Mouse (Mus musculus) small intestine, adult 2 months (tissue): ENCODE measurements at regions not wholly inside any gene's neighbourhood (a gene's known extent, or its start where the extent isn't known, plus 50 kb on each side); places are given as distances from the start of the nearest gene placed in this dataset.
"Not testable (repeated sequence)": the region's sequence is repeated elsewhere in the genome, so short reads cannot be mapped to it uniquely, and the experiment has no call there.

Experiments used
- H3K27ac ChIP-seq: fragments of 200-500 bp; 2 replicates; pipeline ENCODE4 v1.5.1; 2012; ENCODE audit warnings: low read depth, low read length, control low read depth, inconsistent platforms; ENCODE audit not compliant: insufficient read depth
- H3K27me3 ChIP-seq: fragments of 200-500 bp; 2 replicates; pipeline ENCODE4 v1.6.1; 2012; ENCODE audit warnings: mild to moderate bottlenecking, moderate library complexity, low read length, inconsistent platforms; ENCODE audit not compliant: control insufficient read depth, insufficient read depth
- H3K36me3 ChIP-seq: fragments of 200-500 bp; 2 replicates; pipeline ENCODE4 v1.6.1; 2012; ENCODE audit warnings: mild to moderate bottlenecking, low read length, control low read depth, inconsistent platforms; ENCODE audit not compliant: control insufficient read depth, insufficient read depth
- H3K4me1 ChIP-seq: fragments of 200-500 bp; 2 replicates; pipeline ENCODE4 v1.6.1; 2012; ENCODE audit warnings: low read length, inconsistent platforms, mixed read lengths; ENCODE audit not compliant: control insufficient read depth, insufficient read depth, insufficient read length
- H3K4me3 ChIP-seq: fragments of 200-500 bp; 2 replicates; pipeline ENCODE4 v1.5.1; 2012; ENCODE audit warnings: low read depth, mild to moderate bottlenecking, control low read depth, inconsistent platforms, low read length, moderate library complexity
- CTCF ChIP-seq: fragments of 200-500 bp; IDR thresholded peaks from 2 replicates; pipeline ENCODE4 v1.5.1; 2012; ENCODE audit warnings: low read depth, mild to moderate bottlenecking, control low read depth, inconsistent platforms, low read length, moderate library complexity, mixed read lengths; ENCODE audit not compliant: insufficient replicate concordance, insufficient read length; ENCODE audit errors: extremely low read depth
- POLR2A ChIP-seq: fragments of 200-500 bp; IDR thresholded peaks from 2 replicates; pipeline ENCODE4 v1.6.1; 2012; ENCODE audit warnings: low read depth, mild to moderate bottlenecking, control low read depth, inconsistent platforms, low read length, moderate library complexity
- WGBS: fragments of 180-500 bp; shearing (Covaris S2); methylation state at CpG from one replicate; pipeline ENCODE4 v1.1.7; 2018; 5-methylcytosine and 5-hydroxymethylcytosine counted together

DNA sequence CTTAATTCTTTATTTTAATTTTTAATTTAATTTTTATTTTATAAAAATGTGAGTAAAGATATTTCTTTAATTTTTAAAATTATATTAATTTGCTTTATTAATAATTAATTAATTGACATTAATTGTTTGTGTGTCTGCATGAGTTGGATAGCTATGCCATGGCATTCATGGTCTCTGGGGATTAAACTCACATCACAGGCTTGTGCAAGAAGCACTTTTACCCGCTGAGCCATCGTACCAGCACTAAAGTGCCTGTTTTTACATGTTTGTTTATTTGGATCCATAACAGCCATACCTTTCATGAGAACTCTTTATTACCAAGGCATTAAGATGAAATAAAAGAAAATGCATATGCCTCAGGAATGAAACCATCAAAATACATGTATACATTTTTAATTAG, 453.7 kb upstream of the Arid1b start:
- 92% methylated on average over 2 of the region's 2 CpGs for WGBS

DNA sequence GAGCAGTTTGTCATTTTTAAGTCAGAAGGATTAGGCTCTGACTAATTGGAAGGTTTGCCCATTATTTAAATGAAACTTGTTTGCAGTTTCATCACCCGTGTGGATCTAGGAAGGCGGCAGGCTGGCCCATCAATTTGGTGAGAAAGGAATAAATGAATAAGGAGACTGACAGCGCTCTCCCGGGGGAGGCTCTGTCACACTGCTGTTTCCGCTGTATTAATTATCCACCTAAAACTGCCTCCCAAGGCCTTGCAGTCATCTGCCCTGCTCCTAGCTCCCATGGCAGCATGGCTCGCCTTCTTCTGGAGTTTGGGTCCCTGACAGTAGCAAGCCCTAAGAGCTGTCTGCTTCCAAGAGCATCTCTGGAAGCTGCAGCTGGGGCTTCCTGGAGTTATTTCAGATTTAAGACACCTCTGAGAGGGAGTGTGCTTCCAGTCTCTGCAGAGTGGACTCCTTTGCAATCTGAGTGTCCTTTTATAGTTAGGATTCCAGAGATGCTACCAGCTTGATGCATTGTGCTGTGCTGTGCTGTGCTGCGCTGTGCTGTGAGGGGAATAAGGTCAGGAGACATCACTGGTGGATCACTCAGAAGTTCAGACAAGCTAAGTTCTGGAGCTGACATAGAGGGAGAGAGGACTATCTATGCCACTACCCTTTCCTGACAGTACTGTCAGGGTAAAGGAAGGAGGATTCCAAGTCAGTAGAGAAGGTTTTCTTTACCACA, 452.9 kb upstream of the Arid1b start:
- no peaks in the 10 kb centered on the region for H3K27me3 ChIP-seq
- no peak for TF ChIP-seq POLR2A
- TF ChIP-seq CTCF = no peak

More for the DNA sequence above, 453.7 kb upstream of the Arid1b start:
- H3K4me1 ChIP-seq = no peaks in the 10 kb centered on the region
- no peak overlapping the region for H3K27ac ChIP-seq
- H3K4me3 ChIP-seq = no peak overlapping the region
- no peaks in the 10 kb centered on the region for H3K27me3 ChIP-seq
- no peaks in the 10 kb centered on the region for H3K36me3 ChIP-seq
- no peak for TF ChIP-seq CTCF
- no peak for TF ChIP-seq POLR2A

DNA sequence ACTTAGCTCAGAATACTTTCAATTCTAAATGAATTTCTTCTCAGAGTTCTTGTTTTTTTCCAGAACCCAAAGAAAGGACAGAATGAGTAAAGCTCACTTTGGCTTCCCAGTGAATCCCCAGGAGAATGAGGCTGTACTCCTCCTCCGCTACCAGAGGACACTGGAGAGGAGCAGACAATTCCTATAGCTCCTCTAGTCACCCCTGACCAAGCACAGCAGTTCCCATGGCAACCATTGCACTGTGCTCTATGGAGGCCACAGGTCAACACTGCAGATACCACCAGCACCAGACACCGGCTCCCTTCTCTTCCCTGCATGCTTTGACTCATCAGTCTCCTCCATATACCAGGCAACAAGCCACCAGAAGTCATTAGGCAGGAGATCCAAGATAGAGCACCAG, 447.6 kb upstream of the Arid1b start:
- Histone ChIP-seq H3K27ac (no peak overlapping the region), H3K27me3 (no peaks in the 10 kb centered on the region), H3K4me1 (no peaks in the 10 kb centered on the region), H3K4me3 (no peak overlapping the region), H3K36me3 (no peaks in the 10 kb centered on the region)
- TF ChIP-seq POLR2A (no peak), CTCF (no peak)
- WGBS = 50% methylated on average over 2 of the region's 2 CpGs

More for the DNA sequence above, 452.9 kb upstream of the Arid1b start:
- 62% methylated on average over 7 of the region's 7 CpGs for WGBS
- Histone ChIP-seq H3K36me3 (no peaks in the 10 kb centered on the region), H3K4me3 (no peak overlapping the region), H3K4me1 (no peaks in the 10 kb centered on the region), H3K27ac (no peak overlapping the region)

DNA sequence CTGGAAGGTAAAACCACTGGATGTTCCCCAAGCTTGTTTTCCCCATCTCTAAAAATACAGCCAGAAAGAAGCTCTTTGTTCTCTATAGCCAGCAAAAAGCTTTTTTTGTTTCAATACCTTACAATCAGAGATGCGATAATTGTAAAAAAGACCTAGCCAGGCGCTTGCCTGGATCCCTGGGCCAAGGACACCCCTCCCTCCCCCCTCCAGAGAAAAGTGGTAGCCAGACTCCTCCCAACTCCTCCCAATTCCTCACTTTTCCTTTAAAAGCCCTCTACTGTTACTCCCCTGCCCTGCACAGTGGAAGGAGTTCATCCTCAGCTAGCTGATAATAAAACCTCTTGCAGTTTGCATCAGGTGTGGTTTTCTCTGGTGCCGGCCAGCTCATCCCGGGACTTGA, 441.1 kb upstream of the Arid1b start:
- H3K4me3 ChIP-seq, H3K4me1 ChIP-seq, H3K27ac ChIP-seq, H3K36me3 ChIP-seq, H3K27me3 ChIP-seq: not testable (repeated sequence)
- WGBS = 87% methylated on average over 4 of the region's 4 CpGs

DNA sequence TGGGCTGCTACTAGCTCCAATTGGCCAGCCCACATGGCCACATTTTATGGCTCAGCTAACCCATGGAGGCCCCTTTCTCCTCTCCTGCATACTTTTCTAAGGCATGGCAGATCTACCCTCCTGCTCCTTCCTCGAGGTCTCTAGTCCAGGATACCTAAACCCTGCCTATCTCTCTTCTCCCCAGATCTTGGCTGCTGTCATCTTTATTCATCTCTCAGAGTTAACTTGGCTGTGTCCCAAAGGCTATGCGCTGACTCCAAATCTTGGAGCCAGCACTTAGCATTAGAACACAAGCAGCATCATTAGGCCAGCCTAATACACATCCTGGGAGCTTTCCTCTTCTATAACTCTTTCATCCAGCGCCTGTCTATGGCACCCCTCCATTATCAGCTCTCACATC, 430.5 kb upstream of the Arid1b start:
- H3K4me1 ChIP-seq = no peaks in the 10 kb centered on the region
- H3K27me3 ChIP-seq = no peaks in the 10 kb centered on the region
- TF ChIP-seq CTCF = no peak
- TF ChIP-seq POLR2A = no peak
- H3K27ac ChIP-seq = no peak overlapping the region
- no peak overlapping the region for H3K4me3 ChIP-seq
- H3K36me3 ChIP-seq = no peaks in the 10 kb centered on the region
- 63% methylated on average over 3 of the region's 3 CpGs for WGBS

DNA sequence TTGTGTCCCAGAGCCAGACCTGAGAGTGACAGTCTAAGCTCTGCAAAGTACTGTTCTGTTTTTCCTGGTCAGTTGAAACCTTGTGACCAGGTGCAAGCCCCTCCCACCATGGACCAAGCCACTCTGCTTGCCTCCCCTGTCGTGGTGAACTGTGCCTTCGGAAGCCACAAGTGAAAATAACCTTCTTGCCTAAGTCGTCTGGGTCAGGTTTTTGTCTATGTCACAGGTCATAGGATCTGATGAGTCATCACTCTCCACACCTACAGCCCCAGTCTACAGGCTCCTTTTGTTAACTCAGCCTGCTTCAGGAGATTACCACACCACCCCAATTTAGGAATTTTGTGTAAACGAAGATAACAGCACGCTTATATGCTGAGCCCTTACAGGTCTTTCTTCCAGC, 417.2 kb upstream of the Arid1b start:
- Histone ChIP-seq H3K4me3 (no peak overlapping the region), H3K27ac (no peak overlapping the region), H3K27me3 (no peaks in the 10 kb centered on the region), H3K4me1 (0 out of 2 replicates have a peak, but pooled peaks cover 2% of the 10 kb centered on the region), H3K36me3 (no peaks in the 10 kb centered on the region)
- TF ChIP-seq CTCF (no peak), POLR2A (no peak)
- 35% methylated on average over 5 of the region's 5 CpGs for WGBS

DNA sequence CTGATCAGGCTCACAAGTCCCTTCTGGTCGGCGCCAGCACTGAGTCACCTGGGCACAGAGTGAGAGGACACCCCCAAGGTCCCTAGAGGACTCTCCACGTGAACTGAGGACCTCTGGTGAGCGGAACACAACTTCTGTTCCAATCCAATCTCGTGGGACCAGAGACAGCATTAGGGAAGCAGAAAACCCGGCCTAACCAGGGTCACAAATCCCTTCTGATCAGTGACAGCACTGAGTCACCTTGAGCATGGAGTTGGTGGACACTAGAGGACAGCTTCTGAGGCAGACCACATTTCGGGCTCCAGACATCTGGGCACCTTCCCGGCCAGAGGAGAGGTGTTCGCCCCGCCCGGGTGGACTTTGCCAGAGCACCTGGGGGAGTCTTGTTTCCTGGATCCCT, 412.3 kb upstream of the Arid1b start:
- Histone ChIP-seq H3K27me3 (no peaks in the 10 kb centered on the region), H3K36me3 (no peaks in the 10 kb centered on the region), H3K27ac (no peak overlapping the region), H3K4me1 (0 out of 2 replicates have a peak, but pooled peaks cover 2% of the 10 kb centered on the region), H3K4me3 (no peak overlapping the region)
- WGBS = 76% methylated on average over 11 of the region's 11 CpGs
- TF ChIP-seq CTCF (no peak), POLR2A (no peak)

DNA sequence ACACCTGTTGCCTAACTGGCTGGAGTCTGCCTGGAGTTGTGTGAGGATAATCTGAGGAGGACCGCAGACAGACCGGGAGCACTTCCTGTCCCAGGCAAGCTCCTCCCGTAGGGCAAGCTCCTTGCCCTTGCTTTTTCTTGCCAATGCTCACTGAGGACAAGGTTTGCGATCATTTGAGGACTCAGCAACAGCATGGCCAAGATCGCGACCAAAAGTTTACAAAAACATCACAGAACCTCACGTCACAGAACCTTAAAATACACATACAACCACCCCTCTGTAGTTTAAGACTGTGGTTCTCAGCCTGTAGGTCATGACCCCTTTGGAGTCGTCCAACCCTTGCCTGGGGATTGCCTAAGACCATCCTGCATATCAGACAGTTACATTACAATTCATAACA, 383.7 kb upstream of the Arid1b start:
- no peak overlapping the region for H3K27ac ChIP-seq
- no peaks in the 10 kb centered on the region for H3K27me3 ChIP-seq
- no peaks in the 10 kb centered on the region for H3K4me1 ChIP-seq
- no peak overlapping the region for H3K4me3 ChIP-seq
- no peaks in the 10 kb centered on the region for H3K36me3 ChIP-seq
- 79% methylated on average over 8 of the region's 8 CpGs for WGBS
- TF ChIP-seq CTCF (no peak), POLR2A (no peak)
